Mouse (Mus musculus): ENCODE data around the gene Gtf2h3.

Gtf2h3 gene

GRCm38 (mm10) chr5:124637836-124638235, 58.9 kb downstream of the Gtf2h3 start:
- DNase-seq, result no peak
